Mouse (Mus musculus) frontal cortex, adult (tissue): ENCODE data around the gene Tmem176b.
"Not testable (repeated sequence)": the region's sequence is repeated elsewhere in the genome, so short reads cannot be mapped to it uniquely, and the experiment has no call there.

Experiments
- ATAC-seq: cut with Nextera tagmentation; 2 replicates; pipeline ENCODE4 v1.9.2; 2017; ENCODE audit warnings: mild to moderate bottlenecking, moderate library complexity, mixed read lengths; ENCODE audit not compliant: low TSS enrichment

The Tmem176b gene

GRCm38 (mm10) chr6:48840973-48841625 lies at the start of gene Tmem176b:
Gene Tmem176b, minus strand, starts transcription at chr6:48841496.
- peak; percentile 55 for ATAC-seq

GRCm38 (mm10) chr6:48876510-48877135 lies 35.3 kb upstream of the Tmem176b start:
- ATAC-seq, result peak; percentile 47; the same call in 1 of the 2 replicates

GRCm38 (mm10) chr6:48875515-48875914 lies 34.2 kb upstream of the Tmem176b start:
- ATAC-seq, result no peak

- ATAC-seq, result no peak
These were observed 33.3 kb upstream of the Tmem176b start for GRCm38 (mm10) chr6:48874576-48874975.

- ATAC-seq, result no peak
These were observed 31.3 kb upstream of the Tmem176b start, which contains the start of gene Aoc1 for GRCm38 (mm10) chr6:48872596-48872995. Gene Aoc1, plus strand, starts transcription at chr6:48872896.

GRCm38 (mm10) chr6:48869774-48870173 lies 28.5 kb upstream of the Tmem176b start:
- peak; percentile 62; the same call in 1 of the 2 replicates for ATAC-seq

- no peak for ATAC-seq
These were observed 25.9 kb upstream of the Tmem176b start for GRCm38 (mm10) chr6:48867158-48867557.

- ATAC-seq, result not testable (repeated sequence)
These were observed 25.2 kb upstream of the Tmem176b start for GRCm38 (mm10) chr6:48866355-48866950.

- no peak for ATAC-seq
These were observed 24.0 kb upstream of the Tmem176b start for GRCm38 (mm10) chr6:48865152-48865745.

- ATAC-seq, result no peak
These were observed 23.4 kb upstream of the Tmem176b start for GRCm38 (mm10) chr6:48864723-48865122.

GRCm38 (mm10) chr6:48864181-48864580 lies 22.9 kb upstream of the Tmem176b start:
- ATAC-seq, result no peak

- ATAC-seq, result no peak
These were observed 22.2 kb upstream of the Tmem176b start for GRCm38 (mm10) chr6:48863488-48863887.

- ATAC-seq, result no peak
These were observed 21.5 kb upstream of the Tmem176b start for GRCm38 (mm10) chr6:48862816-48863215.

- ATAC-seq, result no peak
These were observed 20.5 kb upstream of the Tmem176b start for GRCm38 (mm10) chr6:48861616-48862280.

GRCm38 (mm10) chr6:48860851-48861250 lies 19.6 kb upstream of the Tmem176b start:
- no peak for ATAC-seq

GRCm38 (mm10) chr6:48860130-48860815 lies 19.0 kb upstream of the Tmem176b start:
- ATAC-seq, result peak; percentile 65; the same call in 1 of the 2 replicates

- no peak for ATAC-seq
These were observed 16.5 kb upstream of the Tmem176b start for GRCm38 (mm10) chr6:48857613-48858302.

GRCm38 (mm10) chr6:48854155-48854554 lies 12.9 kb upstream of the Tmem176b start:
- no peak for ATAC-seq

- no peak for ATAC-seq
These were observed 10.7 kb upstream of the Tmem176b start for GRCm38 (mm10) chr6:48851820-48852491.

GRCm38 (mm10) chr6:48845086-48845485 lies 3.8 kb upstream of the Tmem176b start:
- ATAC-seq, result no peak
